Mouse (Mus musculus): ENCODE measurements around the gene Gas7. TPM values are rescaled to one million over a fixed set of nuclear protein-coding genes. Genes with fewer than 3 reads are reported as not detected.

Gene Gas7
- polyA plus RNA-seq, 1 experiment from 2014 or later, result 5.4 TPM

- Histone ChIP-seq H3K4me1 (replicated peaks; ENCODE audit: control insufficient read depth, insufficient read depth, low read length) (no peaks in the 10 kb centered on the region), H3K9ac (ENCODE audit: low read depth, low read length) (no peak overlapping the region), H3K4me2 (replicated peaks; ENCODE audit: low read depth) (no peak overlapping the region), H3K27me3 (replicated peaks; ENCODE audit: control insufficient read depth, insufficient read depth, low read length) (0 out of 2 replicates have a peak, but pooled peaks cover 2% of the 10 kb centered on the region), H3K4me3 (ENCODE audit: low read depth, low read length) (no peak overlapping the region), H3K36me3 (ENCODE audit: control insufficient read depth, insufficient read depth) (no peaks in the 10 kb centered on the region), H3K27ac (ENCODE audit: low read depth, low read length) (no peak overlapping the region), H3K9me3 (ENCODE audit: control insufficient read depth) (no peaks in the 10 kb centered on the region)
- ATAC-seq, result no peak
- TF ChIP-seq CTCF (IDR thresholded peaks at IDR 0.05; ENCODE audit: low read depth), result no peak
- WGBS, result 96% methylated on average over 2 of the region's 2 CpGs
Observed at GRCm38 (mm10) chr11:67731056-67731455, 275.8 kb downstream of the Gas7 start.

- Histone ChIP-seq H3K27me3 (replicated peaks; ENCODE audit: control insufficient read depth, insufficient read depth, low read length) (0 out of 2 replicates have a peak, but pooled peaks cover 2% of the 10 kb centered on the region), H3K4me1 (replicated peaks; ENCODE audit: control insufficient read depth, insufficient read depth, low read length) (no peaks in the 10 kb centered on the region), H3K4me2 (replicated peaks; ENCODE audit: low read depth) (no peak overlapping the region), H3K36me3 (ENCODE audit: control insufficient read depth, insufficient read depth) (no peaks in the 10 kb centered on the region), H3K4me3 (ENCODE audit: low read depth, low read length) (no peak overlapping the region), H3K27ac (ENCODE audit: low read depth, low read length) (no peak overlapping the region), H3K9me3 (ENCODE audit: control insufficient read depth) (no peaks in the 10 kb centered on the region), H3K9ac (ENCODE audit: low read depth, low read length) (no peak overlapping the region)
- 88% methylated on average over 1 of the region's 1 CpGs for WGBS
- no peak for ATAC-seq
- no peak for TF ChIP-seq CTCF (IDR thresholded peaks at IDR 0.05; ENCODE audit: low read depth)
Observed at GRCm38 (mm10) chr11:67733726-67734125, 278.5 kb downstream of the Gas7 start.

GRCm38 (mm10) chr11:67734597-67734996 is 279.4 kb downstream of the Gas7 start:
- Histone ChIP-seq H3K9me3 (ENCODE audit: control insufficient read depth) (no peaks in the 10 kb centered on the region), H3K36me3 (ENCODE audit: control insufficient read depth, insufficient read depth) (no peaks in the 10 kb centered on the region), H3K4me3 (ENCODE audit: low read depth, low read length) (no peak overlapping the region), H3K4me1 (replicated peaks; ENCODE audit: control insufficient read depth, insufficient read depth, low read length) (no peaks in the 10 kb centered on the region), H3K27ac (ENCODE audit: low read depth, low read length) (no peak overlapping the region), H3K27me3 (replicated peaks; ENCODE audit: control insufficient read depth, insufficient read depth, low read length) (0 out of 2 replicates have a peak, but pooled peaks cover 2% of the 10 kb centered on the region), H3K4me2 (replicated peaks; ENCODE audit: low read depth) (no peak overlapping the region), H3K9ac (ENCODE audit: low read depth, low read length) (no peak overlapping the region)
- TF ChIP-seq CTCF (IDR thresholded peaks at IDR 0.05; ENCODE audit: low read depth), result no peak
- 65% methylated on average over 3 of the region's 3 CpGs for WGBS
- no peak for ATAC-seq

- no peak overlapping the region for H3K9ac ChIP-seq (ENCODE audit: low read depth, low read length)
- H3K4me1 ChIP-seq (replicated peaks; ENCODE audit: control insufficient read depth, insufficient read depth, low read length), result no peaks in the 10 kb centered on the region
- 77% methylated on average over 6 of the region's 6 CpGs for WGBS
- H3K4me2 ChIP-seq (replicated peaks; ENCODE audit: low read depth), result no peak overlapping the region
- no peak for TF ChIP-seq CTCF (IDR thresholded peaks at IDR 0.05; ENCODE audit: low read depth)
- H3K27ac ChIP-seq (ENCODE audit: low read depth, low read length), result no peak overlapping the region
- no peaks in the 10 kb centered on the region for H3K9me3 ChIP-seq (ENCODE audit: control insufficient read depth)
- no peak for ATAC-seq
- 0 out of 2 replicates have a peak, but pooled peaks cover under 1% of the 10 kb centered on the region for H3K27me3 ChIP-seq (replicated peaks; ENCODE audit: control insufficient read depth, insufficient read depth, low read length)
- H3K4me3 ChIP-seq (ENCODE audit: low read depth, low read length), result no peak overlapping the region
- no peaks in the 10 kb centered on the region for H3K36me3 ChIP-seq (ENCODE audit: control insufficient read depth, insufficient read depth)
Observed at GRCm38 (mm10) chr11:67738345-67738744, 283.1 kb downstream of the Gas7 start.

Other genes starting within 250 kb of the Gas7 start
- gene Myh4, start 217.4 kb upstream of the Gas7 start, polyA plus RNA-seq (2015; fragmentation: Nextera tagmentation; extraction: Ambion mirVana), result not detected in 2 replicates
- 0.04 and 0.07 TPM in 2 replicates for gene Myh8, start 178.3 kb upstream of the Gas7 start, polyA plus RNA-seq (2015; fragmentation: Nextera tagmentation; extraction: Ambion mirVana)
- not detected in 2 replicates for gene Myh13, start 133.8 kb upstream of the Gas7 start, polyA plus RNA-seq (2015; fragmentation: Nextera tagmentation; extraction: Ambion mirVana)
- gene Rcvrn, start 239.9 kb downstream of the Gas7 start, polyA plus RNA-seq (2015; fragmentation: Nextera tagmentation; extraction: Ambion mirVana), result not detected in 2 replicates